Mouse (Mus musculus): ENCODE data around the gene Mpdu1.
"Not testable (repeated sequence)": the region's sequence is repeated elsewhere in the genome, so short reads cannot be mapped to it uniquely, and the experiment has no call there.

Gene Mpdu1

GRCm38 (mm10) chr11:69662213-69662966, at the start of gene Mpdu1:
Gene Mpdu1 (minus strand): TSS chr11:69662642.
- DNase-seq (ENCODE audit: low spot score in 2 of 2), result peak; percentile 93

GRCm38 (mm10) chr11:69711082-69711481, 48.6 kb upstream of the Mpdu1 start:
- no peak for DNase-seq (ENCODE audit: low spot score in 2 of 2)

GRCm38 (mm10) chr11:69710470-69710869, 48.0 kb upstream of the Mpdu1 start:
- no peak for DNase-seq (ENCODE audit: low spot score in 2 of 2)

- DNase-seq (ENCODE audit: low spot score in 2 of 2), result no peak
Observed at GRCm38 (mm10) chr11:69709554-69710446, 47.4 kb upstream of the Mpdu1 start.

GRCm38 (mm10) chr11:69708614-69709265, 46.3 kb upstream of the Mpdu1 start:
- DNase-seq (ENCODE audit: low spot score in 2 of 2), result no peak

GRCm38 (mm10) chr11:69707873-69708381, 45.5 kb upstream of the Mpdu1 start:
- DNase-seq (ENCODE audit: low spot score in 2 of 2), result no peak

- no peak for DNase-seq (ENCODE audit: low spot score in 2 of 2)
Observed at GRCm38 (mm10) chr11:69707480-69707847, 45.0 kb upstream of the Mpdu1 start.

GRCm38 (mm10) chr11:69706775-69707479, 44.5 kb upstream of the Mpdu1 start:
- peak in 1 of 2 experiments; percentile 36 for DNase-seq (ENCODE audit: low spot score in 2 of 2)

- DNase-seq (ENCODE audit: low spot score in 2 of 2), result no peak
Observed at GRCm38 (mm10) chr11:69704613-69705010, 42.2 kb upstream of the Mpdu1 start.

GRCm38 (mm10) chr11:69703814-69704612, 41.6 kb upstream of the Mpdu1 start:
- DNase-seq (ENCODE audit: low spot score in 2 of 2), result no peak

GRCm38 (mm10) chr11:69703381-69703780, 40.9 kb upstream of the Mpdu1 start:
- not testable (repeated sequence) for DNase-seq (ENCODE audit: low spot score in 2 of 2)

- not testable (repeated sequence) for DNase-seq (ENCODE audit: low spot score in 2 of 2)
Observed at GRCm38 (mm10) chr11:69702886-69703285, 40.4 kb upstream of the Mpdu1 start.

- DNase-seq (ENCODE audit: low spot score in 2 of 2), result no peak
Observed at GRCm38 (mm10) chr11:69699595-69699994, 37.2 kb upstream of the Mpdu1 start.

GRCm38 (mm10) chr11:69698574-69698973, 36.1 kb upstream of the Mpdu1 start:
- no peak for DNase-seq (ENCODE audit: low spot score in 2 of 2)

GRCm38 (mm10) chr11:69697396-69697795, 35.0 kb upstream of the Mpdu1 start:
- no peak for DNase-seq (ENCODE audit: low spot score in 2 of 2)

- peak in 1 of 2 experiments; percentile 51 for DNase-seq (ENCODE audit: low spot score in 2 of 2)
Observed at GRCm38 (mm10) chr11:69695361-69696181, 33.1 kb upstream of the Mpdu1 start, which contains the start of the genes Tnfsf12 and Tnfsfm13. Gene Tnfsf12 (minus strand): TSS chr11:69695849. Gene Tnfsfm13 (minus strand): TSS chr11:69696098.

- peak in 1 of 2 experiments; percentile 60 for DNase-seq (ENCODE audit: low spot score in 2 of 2)
Observed at GRCm38 (mm10) chr11:69695046-69695360, 32.6 kb upstream of the Mpdu1 start.

GRCm38 (mm10) chr11:69693421-69693965, 31.1 kb upstream of the Mpdu1 start:
- no peak for DNase-seq (ENCODE audit: low spot score in 2 of 2)

- DNase-seq (ENCODE audit: low spot score in 2 of 2), result no peak
Observed at GRCm38 (mm10) chr11:69692863-69693262, 30.4 kb upstream of the Mpdu1 start.
